Mouse (Mus musculus) heart, embryonic 16.5 days (tissue): ENCODE measurements at regions not wholly inside any gene's neighbourhood (a gene's known extent, or its start where the extent isn't known, plus 50 kb on each side); places are given as distances from the start of the nearest gene placed in this dataset.

Experiments used
- ATAC-seq: fragments of 200-750 bp; cut with Nextera tagmentation; replicated peaks from 2 replicates; pipeline ENCODE4 v1.8.0; 2017; ENCODE audit warnings: moderate number of reproducible peaks; ENCODE audit not compliant: insufficient read depth, low FRiP score; ENCODE audit errors: extremely low read depth
- H3K27ac ChIP-seq: fragments of 300-500 bp; sonication (generic); 2 replicates; pipeline ENCODE4 v1.5.1; 2014; ENCODE audit warnings: mild to moderate bottlenecking, low read length, control low read depth, moderate library complexity
- H3K27me3 ChIP-seq: fragments of 300-500 bp; sonication (generic); 2 replicates; pipeline ENCODE4 v1.6.1; 2014; ENCODE audit warnings: low read length, mixed read lengths; ENCODE audit not compliant: control insufficient read depth, insufficient read depth
- H3K36me3 ChIP-seq: fragments of 300-500 bp; sonication (generic); 2 replicates; pipeline ENCODE4 v1.6.1; 2014; ENCODE audit not compliant: control insufficient read depth, insufficient read depth
- H3K4me1 ChIP-seq: fragments of 300-500 bp; sonication (generic); 2 replicates; pipeline ENCODE4 v1.6.1; 2014; ENCODE audit warnings: low read length, mixed read lengths; ENCODE audit not compliant: control insufficient read depth, insufficient read depth
- H3K4me2 ChIP-seq: fragments of 300-500 bp; sonication (generic); 2 replicates; pipeline ENCODE4 v1.6.1; 2014; ENCODE audit warnings: low read depth, mild to moderate bottlenecking, control low read depth, low read length
- H3K4me3 ChIP-seq: fragments of 300-500 bp; sonication (generic); 2 replicates; pipeline ENCODE4 v1.5.1; 2014; ENCODE audit warnings: mild to moderate bottlenecking, control low read depth, low read length
- H3K9ac ChIP-seq: fragments of 300-500 bp; sonication (generic); 2 replicates; pipeline ENCODE4 v1.6.1; 2014; ENCODE audit warnings: low read length, control low read depth
- H3K9me3 ChIP-seq: fragments of 300-500 bp; sonication (generic); replicated peaks from 2 replicates; pipeline ENCODE4 v1.6.1; 2016; ENCODE audit warnings: low read length; ENCODE audit not compliant: control insufficient read depth
- WGBS: fragments of 180-500 bp; shearing (Covaris S2); extraction: QIAGEN DNeasy Blood & Tissue Kit; methylation state at CpG from one replicate; pipeline ENCODE4 v1.1.7; 2014; 5-methylcytosine and 5-hydroxymethylcytosine counted together

GRCm38 (mm10) chr11:34995515-34995914 is 125.5 kb upstream of the Slit3 start:
- H3K9me3 ChIP-seq = no peaks in the 10 kb centered on the region
- ATAC-seq = no peak
- H3K27ac ChIP-seq = no peak overlapping the region
- 81% methylated on average over 4 of the region's 4 CpGs for WGBS
- no peak overlapping the region for H3K9ac ChIP-seq
- H3K4me1 ChIP-seq = no peaks in the 10 kb centered on the region
- no peak overlapping the region for H3K4me3 ChIP-seq
- no peaks in the 10 kb centered on the region for H3K36me3 ChIP-seq
- H3K27me3 ChIP-seq = no peaks in the 10 kb centered on the region
- H3K4me2 ChIP-seq = no peak overlapping the region

DNA sequence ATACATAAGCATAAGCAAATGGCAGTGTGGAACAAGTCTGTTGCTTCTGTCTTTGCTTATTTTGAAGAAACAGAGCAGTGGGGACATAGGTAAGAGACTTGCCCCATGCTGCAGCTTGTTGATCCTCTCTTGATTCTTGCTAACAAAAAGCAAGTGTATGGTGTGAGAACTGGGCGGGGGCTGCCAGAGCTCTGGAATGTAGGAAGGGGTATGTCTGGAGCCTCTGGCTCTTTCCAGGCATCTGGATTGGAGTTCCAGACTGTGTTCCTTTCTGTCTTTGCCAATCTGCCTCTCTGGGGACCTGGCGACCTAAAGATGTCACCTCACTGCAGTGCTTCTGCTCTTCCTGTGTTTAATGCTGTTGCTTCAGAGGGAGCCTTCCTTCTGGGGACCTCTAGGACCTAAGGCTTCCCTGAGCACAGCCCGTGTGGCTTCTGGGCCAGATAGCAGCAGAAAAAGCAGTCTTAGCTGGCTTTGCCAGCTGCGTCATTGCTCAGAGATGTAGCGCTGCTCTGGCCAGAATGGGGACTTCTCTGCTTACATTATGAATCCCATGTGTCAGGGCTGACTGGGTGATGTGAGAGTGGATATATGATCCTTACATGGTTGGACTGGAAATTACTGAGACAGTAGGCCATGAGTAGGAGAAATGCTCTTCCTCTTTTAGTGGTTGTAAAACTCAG is 138.1 kb upstream of the Slit3 start:
- H3K9ac ChIP-seq = no peak overlapping the region
- no peak for ATAC-seq
- no peaks in the 10 kb centered on the region for H3K4me1 ChIP-seq
- H3K27me3 ChIP-seq = no peaks in the 10 kb centered on the region
- H3K36me3 ChIP-seq = no peaks in the 10 kb centered on the region
- H3K4me2 ChIP-seq = no peak overlapping the region
- 46% methylated on average over 5 of the region's 5 CpGs for WGBS
- H3K27ac ChIP-seq = no peak overlapping the region
- H3K9me3 ChIP-seq = no peaks in the 10 kb centered on the region
- no peak overlapping the region for H3K4me3 ChIP-seq

DNA sequence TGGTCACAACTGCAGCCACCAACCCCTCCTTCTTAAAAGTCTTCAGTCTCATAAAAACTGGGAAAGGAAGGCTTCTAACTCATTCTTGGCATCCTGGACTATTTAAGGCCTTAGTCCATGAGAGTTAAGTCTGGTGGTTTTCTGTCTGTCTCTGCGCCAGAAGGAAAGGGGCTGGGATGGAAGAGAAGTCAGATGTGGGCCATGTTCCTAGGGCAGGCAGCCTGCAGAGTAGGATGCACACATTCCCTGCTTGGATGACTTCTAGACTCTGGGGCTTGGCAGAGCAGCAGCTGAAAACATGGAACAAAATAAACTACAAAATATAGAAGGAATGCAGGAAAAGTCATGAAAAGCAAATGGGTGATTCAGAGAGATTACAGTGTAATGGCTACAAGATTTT is 140.8 kb upstream of the Slit3 start:
- H3K36me3 ChIP-seq = no peaks in the 10 kb centered on the region
- 90% methylated on average over 1 of the region's 1 CpGs for WGBS
- no peak overlapping the region for H3K9ac ChIP-seq
- no peaks in the 10 kb centered on the region for H3K4me1 ChIP-seq
- no peak for ATAC-seq
- no peak overlapping the region for H3K4me2 ChIP-seq
- H3K27ac ChIP-seq = no peak overlapping the region
- no peaks in the 10 kb centered on the region for H3K27me3 ChIP-seq
- H3K9me3 ChIP-seq = no peaks in the 10 kb centered on the region
- no peak overlapping the region for H3K4me3 ChIP-seq

- Histone ChIP-seq H3K4me3 (no peak overlapping the region), H3K9me3 (no peaks in the 10 kb centered on the region), H3K4me1 (peaks cover 13% of the 10 kb centered on the region), H3K27me3 (no peaks in the 10 kb centered on the region), H3K9ac (no peak overlapping the region), H3K27ac (no peak overlapping the region), H3K36me3 (no peaks in the 10 kb centered on the region), H3K4me2 (no peak overlapping the region)
- WGBS = 63% methylated on average over 7 of the region's 7 CpGs
- ATAC-seq = no peak
Measured at GRCm38 (mm10) chr11:34977861-34978260, 143.2 kb upstream of the Slit3 start.

GRCm38 (mm10) chr11:34975771-34976302 is 142.4 kb upstream of the Spdl1 start:
- WGBS = 48% methylated on average over 8 of the region's 8 CpGs
- peak; percentile 52; the same call in 1 of the 2 replicates for ATAC-seq
- H3K4me3 ChIP-seq = no peak overlapping the region
- no peak overlapping the region for H3K27ac ChIP-seq
- H3K9me3 ChIP-seq = no peaks in the 10 kb centered on the region
- peaks cover 16% of the 10 kb centered on the region for H3K4me1 ChIP-seq
- H3K36me3 ChIP-seq = no peaks in the 10 kb centered on the region
- no peak overlapping the region for H3K9ac ChIP-seq
- no peaks in the 10 kb centered on the region for H3K27me3 ChIP-seq
- H3K4me2 ChIP-seq = no peak overlapping the region

DNA sequence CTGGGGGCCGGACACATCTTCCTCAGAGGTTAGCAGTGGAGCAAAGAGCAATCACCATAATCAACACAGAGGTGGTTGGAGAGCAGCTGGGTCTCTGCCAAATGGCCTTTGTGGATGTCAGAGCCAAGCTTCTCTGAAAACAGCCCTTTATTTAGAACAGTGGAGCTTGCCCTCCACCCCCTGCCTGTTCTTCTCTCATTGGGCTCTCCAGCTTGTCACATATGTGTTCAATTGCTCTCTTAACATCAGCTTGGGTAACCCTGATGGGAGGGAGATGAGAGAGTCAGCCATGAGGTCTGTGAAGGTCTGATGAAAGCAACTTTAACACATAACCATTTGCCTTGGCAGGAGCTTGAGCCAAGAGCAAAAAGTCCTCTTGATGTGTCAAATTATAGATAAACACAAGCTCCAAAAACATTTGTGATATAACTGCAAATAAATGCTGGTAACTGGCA is 140.1 kb upstream of the Spdl1 start:
- Histone ChIP-seq H3K4me2 (no peak overlapping the region), H3K36me3 (no peaks in the 10 kb centered on the region), H3K9ac (no peak overlapping the region), H3K27me3 (no peaks in the 10 kb centered on the region), H3K27ac (peak overlapping the region; percentile 64), H3K4me1 (peaks cover 16% of the 10 kb centered on the region), H3K4me3 (no peak overlapping the region), H3K9me3 (no peaks in the 10 kb centered on the region)
- ATAC-seq = peak; percentile 82
- whole genome bisulfite sequencing = 9% methylated on average over 1 of the region's 1 CpGs

DNA sequence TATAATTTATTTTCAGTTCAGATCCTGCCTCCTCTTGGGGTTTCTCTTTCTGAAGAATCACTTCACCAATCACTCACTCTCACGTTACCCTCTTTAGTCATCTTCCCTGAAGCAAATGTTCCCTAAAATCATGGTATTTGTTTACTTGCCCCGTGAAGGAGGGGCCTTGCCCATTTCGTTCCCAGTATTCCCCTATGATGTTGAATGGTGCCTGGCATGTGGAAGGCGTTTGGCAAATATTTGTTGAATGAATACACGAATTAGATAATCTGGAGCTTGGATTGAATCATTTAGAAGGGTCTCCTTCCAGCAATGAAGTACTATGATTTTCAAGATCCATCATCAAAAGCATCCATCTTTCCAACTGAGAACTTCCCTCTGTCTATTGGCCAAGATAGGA is 139.6 kb upstream of the Spdl1 start:
- no peaks in the 10 kb centered on the region for H3K27me3 ChIP-seq
- H3K9ac ChIP-seq = no peak overlapping the region
- no peak for ATAC-seq
- no peak overlapping the region for H3K4me3 ChIP-seq
- H3K4me1 ChIP-seq = peaks cover 16% of the 10 kb centered on the region
- H3K4me2 ChIP-seq = no peak overlapping the region
- no peaks in the 10 kb centered on the region for H3K9me3 ChIP-seq
- 60% methylated on average over 5 of the region's 5 CpGs for WGBS
- H3K27ac ChIP-seq = peak overlapping the region; percentile 14; the same call in 1 of the 2 replicates
- no peaks in the 10 kb centered on the region for H3K36me3 ChIP-seq

GRCm38 (mm10) chr11:34959291-34959690 is 125.8 kb upstream of the Spdl1 start:
- 56% methylated on average over 7 of the region's 7 CpGs for WGBS
- Histone ChIP-seq H3K27me3 (no peaks in the 10 kb centered on the region), H3K27ac (no peak overlapping the region), H3K4me1 (no peaks in the 10 kb centered on the region), H3K4me3 (no peak overlapping the region), H3K4me2 (no peak overlapping the region), H3K36me3 (no peaks in the 10 kb centered on the region), H3K9me3 (no peaks in the 10 kb centered on the region), H3K9ac (no peak overlapping the region)
- ATAC-seq = no peak

DNA sequence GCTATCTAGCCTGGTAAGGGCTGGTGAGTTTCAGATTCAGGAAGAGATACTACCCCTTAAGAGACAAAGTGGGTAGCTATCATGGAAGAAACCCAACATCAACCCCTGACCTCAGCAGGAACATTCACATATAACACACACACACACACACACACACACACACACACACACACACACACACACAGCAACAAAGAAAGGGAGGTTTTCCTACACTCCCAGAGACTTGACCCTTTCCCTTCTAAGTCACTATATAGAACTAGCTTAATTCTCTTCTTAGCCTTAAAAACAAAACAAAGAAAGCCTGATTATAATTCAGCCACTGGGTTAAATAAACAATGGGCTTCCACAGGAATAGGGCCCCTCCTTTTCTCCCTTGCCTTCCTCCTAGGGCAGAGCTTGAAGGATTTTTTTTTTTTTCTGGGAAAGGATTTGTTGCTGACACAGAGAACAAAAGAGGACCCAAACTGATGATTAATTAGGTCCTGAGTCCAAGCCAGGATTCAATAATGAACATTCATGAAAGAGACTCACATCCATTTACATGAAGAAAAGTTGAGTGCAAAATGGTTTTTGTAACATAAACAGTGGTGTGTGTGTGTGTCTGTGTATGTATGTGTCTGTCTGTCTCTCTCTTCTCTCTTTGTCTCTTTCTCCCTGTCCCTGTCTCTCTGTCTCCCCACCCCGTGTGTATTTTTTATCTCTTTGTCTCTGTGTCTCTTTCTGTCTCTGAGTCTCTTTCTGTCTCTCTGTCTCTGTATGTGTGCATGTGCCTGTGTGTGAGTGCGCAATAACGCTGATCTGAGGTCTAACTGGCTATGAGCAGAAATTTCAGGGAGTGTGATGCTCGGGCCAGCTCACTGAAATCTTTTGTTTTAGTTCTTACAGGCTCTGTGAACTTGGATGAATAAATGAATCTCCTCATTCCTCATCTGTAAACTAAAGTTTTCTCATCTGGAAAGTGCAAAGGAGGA is 108.3 kb upstream of the Spdl1 start:
- H3K9me3 ChIP-seq = no peaks in the 10 kb centered on the region
- no peaks in the 10 kb centered on the region; the same call in 1 of the 2 replicates for H3K4me1 ChIP-seq
- WGBS = 71% methylated on average over 4 of the region's 4 CpGs
- no peaks in the 10 kb centered on the region for H3K36me3 ChIP-seq
- H3K4me3 ChIP-seq = no peak overlapping the region
- no peak overlapping the region for H3K9ac ChIP-seq
- H3K27me3 ChIP-seq = no peaks in the 10 kb centered on the region
- no peak overlapping the region for H3K27ac ChIP-seq
- ATAC-seq = no peak; the same call in 1 of the 2 replicates
- no peak overlapping the region for H3K4me2 ChIP-seq
